Mouse (Mus musculus): ENCODE results near the gene Ndufs8.
A peak's percentile ranks its signal among the peaks of the same experiment; 100 is the strongest.
"Not testable (repeated sequence)": the region's sequence is repeated elsewhere in the genome, so short reads cannot be mapped to it uniquely, and the experiment has no call there.

The Ndufs8 gene

GRCm38 (mm10) chr19:3912337-3913204 is at the start of gene Ndufs8:
Gene Ndufs8 (minus strand): TSS chr19:3912774.
- DNase-seq (ENCODE audit: extremely low read depth, low read depth, low spot score), result peak; percentile 90

GRCm38 (mm10) chr19:3961805-3962204 is 49.2 kb upstream of the Ndufs8 start:
- DNase-seq (ENCODE audit: extremely low read depth, low read depth, low spot score), result not testable (repeated sequence)

GRCm38 (mm10) chr19:3960211-3960610 is 47.6 kb upstream of the Ndufs8 start:
- no peak for DNase-seq (ENCODE audit: extremely low read depth, low read depth, low spot score)

GRCm38 (mm10) chr19:3959030-3959429 is 46.5 kb upstream of the Ndufs8 start:
- DNase-seq (ENCODE audit: extremely low read depth, low read depth, low spot score), result no peak

GRCm38 (mm10) chr19:3958470-3958869 is 45.9 kb upstream of the Ndufs8 start, which contains the start of gene Aldh3b3:
Gene Aldh3b3 (plus strand): TSS chr19:3958645.
- no peak for DNase-seq (ENCODE audit: extremely low read depth, low read depth, low spot score)

GRCm38 (mm10) chr19:3957296-3958036 is 44.9 kb upstream of the Ndufs8 start:
- DNase-seq (ENCODE audit: extremely low read depth, low read depth, low spot score), result not testable (repeated sequence)

- no peak for DNase-seq (ENCODE audit: extremely low read depth, low read depth, low spot score)
Measured at GRCm38 (mm10) chr19:3955804-3956203, 43.2 kb upstream of the Ndufs8 start.

GRCm38 (mm10) chr19:3955033-3955432 is 42.5 kb upstream of the Ndufs8 start:
- DNase-seq (ENCODE audit: extremely low read depth, low read depth, low spot score), result peak; percentile 36

- no peak for DNase-seq (ENCODE audit: extremely low read depth, low read depth, low spot score)
Measured at GRCm38 (mm10) chr19:3952099-3952498, 39.5 kb upstream of the Ndufs8 start.

GRCm38 (mm10) chr19:3951461-3951860 is 38.9 kb upstream of the Ndufs8 start:
- DNase-seq (ENCODE audit: extremely low read depth, low read depth, low spot score), result no peak

- no peak for DNase-seq (ENCODE audit: extremely low read depth, low read depth, low spot score)
Measured at GRCm38 (mm10) chr19:3950331-3950730, 37.8 kb upstream of the Ndufs8 start.

GRCm38 (mm10) chr19:3948546-3948945 is 36.0 kb upstream of the Ndufs8 start:
- no peak for DNase-seq (ENCODE audit: extremely low read depth, low read depth, low spot score)

- no peak for DNase-seq (ENCODE audit: extremely low read depth, low read depth, low spot score)
Measured at GRCm38 (mm10) chr19:3947813-3948212, 35.2 kb upstream of the Ndufs8 start.

GRCm38 (mm10) chr19:3946715-3947114 is 34.1 kb upstream of the Ndufs8 start:
- DNase-seq (ENCODE audit: extremely low read depth, low read depth, low spot score), result no peak

- no peak for DNase-seq (ENCODE audit: extremely low read depth, low read depth, low spot score)
Measured at GRCm38 (mm10) chr19:3945872-3946564, 33.4 kb upstream of the Ndufs8 start.

- no peak for DNase-seq (ENCODE audit: extremely low read depth, low read depth, low spot score)
Measured at GRCm38 (mm10) chr19:3942986-3943735, 30.6 kb upstream of the Ndufs8 start.

GRCm38 (mm10) chr19:3942315-3942714 is 29.7 kb upstream of the Ndufs8 start:
- DNase-seq (ENCODE audit: extremely low read depth, low read depth, low spot score), result no peak

GRCm38 (mm10) chr19:3935896-3936850 is 23.6 kb upstream of the Ndufs8 start:
- no peak for DNase-seq (ENCODE audit: extremely low read depth, low read depth, low spot score)

All from fat pad, adult 2 months (tissue).